Mouse (Mus musculus) thymus, adult 2 months (tissue): Measurements from ENCODE around the gene Cbx7. TPM values are rescaled to one million over a fixed set of nuclear protein-coding genes. Genes with fewer than 3 reads are reported as not detected.

Source experiments
- DNase-seq: peaks from one replicate; pipeline ENCODE4 v3.0.0; 2021
- H3K27ac ChIP-seq: fragments of 200-500 bp; 2 replicates; pipeline ENCODE4 v1.5.1; 2012; ENCODE audit warnings: low read length, control low read depth; ENCODE audit not compliant: control insufficient read depth, insufficient read depth
- H3K27me3 ChIP-seq: fragments of 200-500 bp; 2 replicates; pipeline ENCODE4 v1.6.1; 2012; ENCODE audit warnings: mild to moderate bottlenecking, low read length, moderate library complexity, mixed read lengths; ENCODE audit not compliant: control insufficient read depth, insufficient read depth
- H3K36me3 ChIP-seq: fragments of 200-500 bp; 2 replicates; pipeline ENCODE4 v1.6.1; 2012; ENCODE audit warnings: mild to moderate bottlenecking, low read length, moderate library complexity; ENCODE audit not compliant: control insufficient read depth, insufficient read depth
- H3K4me1 ChIP-seq: fragments of 200-500 bp; replicated peaks from 2 replicates; pipeline ENCODE4 v1.6.1; 2012; ENCODE audit warnings: low read length; ENCODE audit not compliant: control insufficient read depth, insufficient read depth
- H3K4me3 ChIP-seq: fragments of 200-500 bp; 2 replicates; pipeline ENCODE4 v1.5.1; 2012; ENCODE audit warnings: mild to moderate bottlenecking, low read length, control low read depth, moderate library complexity; ENCODE audit not compliant: control insufficient read depth, insufficient read depth
- CTCF ChIP-seq: fragments of 200-500 bp; IDR thresholded peaks from 2 replicates; pipeline ENCODE4 v1.5.1; 2012; ENCODE audit warnings: mild to moderate bottlenecking, control low read depth, low read length, moderate library complexity, borderline replicate concordance; ENCODE audit not compliant: control insufficient read depth, poor library complexity, insufficient read depth; ENCODE audit errors: extremely low read depth
- POLR2A ChIP-seq: fragments of 200-500 bp; IDR thresholded peaks from 2 replicates; pipeline ENCODE4 v1.6.1; 2012; ENCODE audit warnings: mild to moderate bottlenecking, low read length, control low read depth, moderate library complexity; ENCODE audit not compliant: control insufficient read depth, poor library complexity, insufficient read depth; ENCODE audit errors: extremely low read depth
- WGBS: fragments of 180-500 bp; shearing (Covaris S2); methylation state at CpG from one replicate; pipeline ENCODE4 v1.1.7; 2018; 5-methylcytosine and 5-hydroxymethylcytosine counted together
- polyA plus RNA-seq: library from polyadenylated mRNA; depleted of rRNA; stranded (reverse); fragments of >200 nt; gene quantifications from 2 replicates; pipeline ENCODE4 v1.2.3, GENCODE M21; 2012; rRNA removed

Gene Cbx7
- 61.9 and 72.6 TPM in 2 replicates for polyA plus RNA-seq

GRCm38 (mm10) chr15:79970940-79971339 lies at the start of gene Cbx7:
TSS of gene Cbx7 (minus strand) at chr15:79971119.
- no peaks in the 10 kb centered on the region for H3K4me1 ChIP-seq

GRCm38 (mm10) chr15:80020516-80020915 lies 49.6 kb upstream of the Cbx7 start:
- peak; percentile 31 for DNase-seq
- Histone ChIP-seq H3K36me3 (no peaks in the 10 kb centered on the region), H3K27me3 (no peaks in the 10 kb centered on the region; the same call in 1 of the 2 replicates), H3K27ac (no peak overlapping the region), H3K4me1 (peaks cover 26% of the 10 kb centered on the region), H3K4me3 (no peak overlapping the region)
- no peak for TF ChIP-seq POLR2A
- TF ChIP-seq CTCF = no peak
- 40% methylated on average over 4 of the region's 4 CpGs for WGBS

More at GRCm38 (mm10) chr15:79970940-79971339, at the start of gene Cbx7:
- Histone ChIP-seq H3K36me3 (no peaks in the 10 kb centered on the region), H3K27me3 (no peaks in the 10 kb centered on the region), H3K4me3 (no peak within 1 kb of the TSS), H3K27ac (no peak within 1 kb of the TSS)
- no peak for DNase-seq
- 99% methylated on average over 11 of the region's 11 CpGs for WGBS
- no peak for TF ChIP-seq POLR2A
- TF ChIP-seq CTCF = no peak

DNA sequence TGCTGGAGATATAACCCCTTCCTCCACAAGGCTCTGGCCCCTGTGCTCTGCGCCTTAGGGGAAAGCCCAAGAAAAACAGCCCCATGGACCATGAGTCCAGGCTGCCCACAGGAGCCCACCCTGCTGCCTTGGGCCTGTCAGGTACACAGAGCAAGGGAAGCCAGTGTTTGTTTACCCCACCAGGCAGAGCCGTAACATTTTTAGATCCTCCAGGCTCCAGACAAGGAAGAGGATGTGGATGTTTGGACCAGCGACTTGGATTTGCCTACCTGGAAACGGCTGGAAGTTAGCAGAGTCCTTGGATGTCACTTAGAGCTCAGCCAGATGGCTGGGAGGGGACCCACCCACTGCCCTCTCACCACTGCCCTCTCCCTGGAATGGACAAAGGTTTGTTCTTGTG lies 48.7 kb upstream of the Cbx7 start:
- no peak for DNase-seq
- no peak overlapping the region for H3K4me3 ChIP-seq
- TF ChIP-seq POLR2A = no peak
- TF ChIP-seq CTCF = no peak
- H3K36me3 ChIP-seq = no peaks in the 10 kb centered on the region
- H3K27me3 ChIP-seq = peaks cover 8% of the 10 kb centered on the region
- 96% methylated on average over 4 of the region's 4 CpGs for WGBS
- peaks cover 23% of the 10 kb centered on the region for H3K4me1 ChIP-seq
- no peak overlapping the region for H3K27ac ChIP-seq

DNA sequence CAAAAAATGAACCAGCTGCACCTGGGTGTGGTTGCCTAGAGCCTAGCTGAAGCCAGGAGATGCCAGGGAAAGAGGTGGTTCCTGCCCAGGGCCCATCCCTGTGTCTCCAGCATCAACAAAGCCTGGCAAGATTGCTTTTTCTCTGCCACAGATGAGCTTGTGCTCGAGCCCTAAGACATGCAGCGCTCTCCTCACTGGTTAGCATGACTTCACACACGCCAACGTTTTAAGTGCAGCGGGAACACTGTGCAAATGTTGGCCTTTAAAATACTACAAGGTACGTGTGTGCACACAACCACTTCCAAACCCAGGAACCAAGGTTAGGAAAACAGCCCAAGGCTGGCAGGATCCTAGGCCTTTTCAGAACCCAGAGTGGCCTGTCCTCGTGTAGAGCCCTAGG lies 48.3 kb upstream of the Cbx7 start:
- DNase-seq = no peak
- peaks cover 12% of the 10 kb centered on the region for H3K27me3 ChIP-seq
- H3K4me1 ChIP-seq = peaks cover 24% of the 10 kb centered on the region
- WGBS = 93% methylated on average over 7 of the region's 7 CpGs
- TF ChIP-seq POLR2A = no peak
- no peak for TF ChIP-seq CTCF
- H3K36me3 ChIP-seq = no peaks in the 10 kb centered on the region
- no peak overlapping the region for H3K4me3 ChIP-seq
- H3K27ac ChIP-seq = no peak overlapping the region

GRCm38 (mm10) chr15:80016563-80017301 lies 45.8 kb upstream of the Cbx7 start:
- H3K4me3 ChIP-seq = no peak overlapping the region
- H3K36me3 ChIP-seq = no peaks in the 10 kb centered on the region
- H3K27ac ChIP-seq = no peak overlapping the region
- 88% methylated on average over 9 of the region's 9 CpGs for WGBS
- DNase-seq = no peak
- no peak for TF ChIP-seq CTCF
- no peak for TF ChIP-seq POLR2A
- peaks cover 48% of the 10 kb centered on the region for H3K4me1 ChIP-seq
- peaks cover 32% of the 10 kb centered on the region for H3K27me3 ChIP-seq

DNA sequence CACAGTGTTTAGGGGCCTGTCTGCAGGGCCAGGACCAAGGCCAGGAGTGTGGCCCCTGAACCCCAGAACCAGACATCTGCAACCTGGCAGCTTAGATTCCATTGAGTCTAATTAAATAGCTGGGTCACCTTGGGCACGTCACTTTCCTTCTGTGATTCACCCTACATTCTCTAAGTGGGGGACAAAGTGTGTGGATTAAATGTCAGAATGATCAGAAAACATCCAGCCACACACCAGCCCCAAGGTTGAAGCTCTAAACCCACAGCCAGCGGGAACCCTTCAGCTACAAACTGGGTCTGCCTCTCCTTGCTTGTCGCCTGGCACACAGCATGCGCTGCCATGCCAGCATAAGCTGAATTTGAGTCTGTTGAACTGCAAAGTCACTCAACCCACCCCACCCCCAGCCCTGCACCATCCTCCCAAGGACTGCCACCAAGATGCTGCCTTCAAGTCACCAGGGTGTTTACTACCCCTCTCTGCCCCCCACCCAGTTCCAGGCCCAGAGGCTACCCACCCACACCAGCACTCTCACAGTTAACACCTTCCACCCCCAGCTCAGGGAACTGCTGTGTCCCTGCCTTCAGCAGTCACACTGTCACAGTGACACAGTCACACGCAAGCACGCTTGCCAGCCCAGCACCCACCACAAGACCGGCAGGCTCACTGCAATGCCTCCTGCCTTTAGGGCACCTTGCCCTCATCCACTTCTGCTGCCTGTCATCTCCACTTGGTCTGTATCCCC lies 44.5 kb upstream of the Cbx7 start:
- DNase-seq = no peak
- TF ChIP-seq CTCF (no peak), POLR2A (no peak)
- H3K4me1 ChIP-seq = peaks cover 46% of the 10 kb centered on the region
- no peak overlapping the region for H3K4me3 ChIP-seq
- H3K27ac ChIP-seq = no peak overlapping the region
- peaks cover 32% of the 10 kb centered on the region for H3K27me3 ChIP-seq
- H3K36me3 ChIP-seq = no peaks in the 10 kb centered on the region
- 79% methylated on average over 7 of the region's 7 CpGs for WGBS
